Mouse (Mus musculus) bone marrow, adult 2 months (tissue): ENCODE measurements around the gene Arhgef6. TPM values are rescaled to one million over a fixed set of nuclear protein-coding genes. Genes with fewer than 3 reads are reported as not detected.

Experiments used
- H3K27ac ChIP-seq: fragments of 200-500 bp; 2 replicates; pipeline ENCODE4 v1.5.1; 2012; ENCODE audit warnings: low read depth, mild to moderate bottlenecking, control low read depth, inconsistent platforms, low read length; ENCODE audit not compliant: control insufficient read depth, poor library complexity, insufficient read depth
- H3K4me1 ChIP-seq: fragments of 200-500 bp; 2 replicates; pipeline ENCODE4 v1.6.1; 2011; ENCODE audit warnings: low read length; ENCODE audit not compliant: control insufficient read depth, insufficient read depth
- H3K4me3 ChIP-seq: fragments of 200-500 bp; replicated peaks from 2 replicates; pipeline ENCODE3; 2011; ENCODE audit warnings: mild to moderate bottlenecking, low read depth, low read length, control low read depth; ENCODE audit not compliant: control insufficient read depth
- CTCF ChIP-seq: fragments of 200-500 bp; IDR thresholded peaks from 2 replicates; pipeline ENCODE4 v1.5.1; 2011; ENCODE audit warnings: low read length, control low read depth; ENCODE audit not compliant: control insufficient read depth, insufficient read depth
- POLR2A ChIP-seq: fragments of 200-500 bp; IDR thresholded peaks from 2 replicates; pipeline ENCODE4 v1.6.1; 2011; ENCODE audit warnings: low read depth, mild to moderate bottlenecking, control low read depth, low read length, borderline replicate concordance; ENCODE audit not compliant: control insufficient read depth
- WGBS: fragments of 180-500 bp; shearing (Covaris S2); methylation state at CpG from one replicate; pipeline ENCODE4 v1.1.7; 2018; 5-methylcytosine and 5-hydroxymethylcytosine counted together
- polyA plus RNA-seq: library from polyadenylated mRNA; stranded (reverse); fragments of >200 nt; gene quantifications from 2 replicates; pipeline ENCODE4 v1.2.4, GENCODE M21; 2011; ENCODE audit warnings: low replicate concordance; ENCODE audit not compliant: missing spikeins, insufficient read depth, insufficient read length

The Arhgef6 gene
- polyA plus RNA-seq = 14.0 and 30.7 TPM in 2 replicates

GRCm38 (mm10) chrX:57338371-57339211, at the start of gene Arhgef6:
Gene Arhgef6 (minus strand): TSS chrX:57338729.
- TF ChIP-seq POLR2A (no peak), CTCF (no peak)
- peak within 1 kb of the TSS; percentile 65 for H3K4me3 ChIP-seq
- H3K4me1 ChIP-seq = no peaks in the 10 kb centered on the region
- 12% methylated on average over 18 of the region's 18 CpGs for WGBS
- H3K27ac ChIP-seq = peak within 1 kb of the TSS; percentile 80

- H3K4me3 ChIP-seq = no peak overlapping the region
- TF ChIP-seq POLR2A (no peak), CTCF (no peak)
- WGBS = 82% methylated on average over 5 of the region's 5 CpGs
- no peak overlapping the region for H3K27ac ChIP-seq
- no peaks in the 10 kb centered on the region for H3K4me1 ChIP-seq
Measured at GRCm38 (mm10) chrX:57380915-57381314, 42.4 kb upstream of the Arhgef6 start.

- no peaks in the 10 kb centered on the region for H3K4me1 ChIP-seq
- 81% methylated on average over 3 of the region's 3 CpGs for WGBS
- no peak overlapping the region for H3K4me3 ChIP-seq
- H3K27ac ChIP-seq = no peak overlapping the region
- TF ChIP-seq CTCF = no peak
- TF ChIP-seq POLR2A = no peak
Measured at GRCm38 (mm10) chrX:57378579-57378978, 40.0 kb upstream of the Arhgef6 start.

GRCm38 (mm10) chrX:57377096-57377495, 38.6 kb upstream of the Arhgef6 start:
- Histone ChIP-seq H3K27ac (no peak overlapping the region), H3K4me1 (no peaks in the 10 kb centered on the region), H3K4me3 (no peak overlapping the region)
- no peak for TF ChIP-seq CTCF
- no peak for TF ChIP-seq POLR2A
- WGBS = 56% methylated on average over 3 of the region's 3 CpGs

- 71% methylated on average over 2 of the region's 2 CpGs for WGBS
- H3K4me1 ChIP-seq = no peaks in the 10 kb centered on the region
- TF ChIP-seq POLR2A (no peak), CTCF (no peak)
- no peak overlapping the region for H3K4me3 ChIP-seq
- H3K27ac ChIP-seq = no peak overlapping the region
Measured at GRCm38 (mm10) chrX:57374029-57374428, 35.5 kb upstream of the Arhgef6 start.

GRCm38 (mm10) chrX:57373543-57373942, 35.0 kb upstream of the Arhgef6 start:
- H3K4me3 ChIP-seq = no peak overlapping the region
- no peak overlapping the region for H3K27ac ChIP-seq
- TF ChIP-seq CTCF = no peak
- no peak for TF ChIP-seq POLR2A
- H3K4me1 ChIP-seq = no peaks in the 10 kb centered on the region
- WGBS = 81% methylated on average over 2 of the region's 2 CpGs

GRCm38 (mm10) chrX:57372965-57373364, 34.4 kb upstream of the Arhgef6 start:
- no peak overlapping the region for H3K4me3 ChIP-seq
- H3K27ac ChIP-seq = no peak overlapping the region
- TF ChIP-seq CTCF (no peak), POLR2A (no peak)

GRCm38 (mm10) chrX:57364891-57365569, 26.5 kb upstream of the Arhgef6 start:
- Histone ChIP-seq H3K4me1 (no peaks in the 10 kb centered on the region), H3K4me3 (no peak overlapping the region), H3K27ac (no peak overlapping the region)
- TF ChIP-seq CTCF (no peak), POLR2A (no peak)
- 56% methylated on average over 2 of the region's 2 CpGs for WGBS

More at GRCm38 (mm10) chrX:57372965-57373364, 34.4 kb upstream of the Arhgef6 start:
- no peaks in the 10 kb centered on the region for H3K4me1 ChIP-seq
- WGBS = 41% methylated on average over 4 of the region's 4 CpGs
